Mouse (Mus musculus) forebrain, embryonic 15.5 days (tissue): Measurements from ENCODE around the gene Cercam. TPM values are rescaled to one million over a fixed set of nuclear protein-coding genes. Genes with fewer than 3 reads are reported as not detected.
"Not testable (repeated sequence)": the region's sequence is repeated elsewhere in the genome, so short reads cannot be mapped to it uniquely, and the experiment has no call there.

Experiments used
- ATAC-seq: fragments of 200-750 bp; cut with Nextera tagmentation; replicated peaks from 2 replicates; pipeline ENCODE4 v1.8.0; 2017; ENCODE audit warnings: mild to moderate bottlenecking, moderate TSS enrichment, moderate library complexity
- H3K27ac ChIP-seq: fragments of 300-500 bp; sonication (generic); replicated peaks from 2 replicates; pipeline ENCODE4 v1.5.1; 2015; ENCODE audit warnings: mild to moderate bottlenecking, inconsistent platforms
- H3K27me3 ChIP-seq: fragments of 300-500 bp; sonication (generic); 2 replicates; pipeline ENCODE4 v1.6.1; 2015; ENCODE audit warnings: inconsistent platforms
- H3K36me3 ChIP-seq: fragments of 300-500 bp; sonication (generic); 2 replicates; pipeline ENCODE4 v1.6.1; 2015; ENCODE audit warnings: mild to moderate bottlenecking, inconsistent platforms
- H3K4me1 ChIP-seq: fragments of 300-500 bp; sonication (generic); 2 replicates; pipeline ENCODE4 v1.6.1; 2015; ENCODE audit warnings: inconsistent platforms
- H3K4me2 ChIP-seq: fragments of 300-500 bp; sonication (generic); replicated peaks from 2 replicates; pipeline ENCODE4 v1.6.1; 2015; ENCODE audit warnings: mild to moderate bottlenecking, inconsistent platforms
- H3K4me3 ChIP-seq: fragments of 300-500 bp; sonication (generic); 2 replicates; pipeline ENCODE4 v1.5.1; 2015; ENCODE audit warnings: mild to moderate bottlenecking, inconsistent platforms
- H3K9ac ChIP-seq: fragments of 300-500 bp; sonication (generic); replicated peaks from 2 replicates; pipeline ENCODE4 v1.6.1; 2015; ENCODE audit warnings: mild to moderate bottlenecking, inconsistent platforms
- H3K9me3 ChIP-seq: fragments of 300-500 bp; sonication (generic); 2 replicates; pipeline ENCODE4 v1.6.1; 2016; ENCODE audit warnings: inconsistent platforms
- WGBS: fragments of 180-500 bp; shearing (Covaris S2); methylation state at CpG from one replicate; pipeline ENCODE4 v1.1.7; 2015; ENCODE audit warnings: mixed read lengths; 5-methylcytosine and 5-hydroxymethylcytosine counted together
- polyA plus RNA-seq: library from polyadenylated mRNA; unstranded; fragments of >200 nt; fragmentation: Nextera tagmentation; extraction: Ambion mirVana; gene quantifications from 2 replicates; pipeline ENCODE4 v1.2.1, GENCODE M21; 2015

Cercam gene
- polyA plus RNA-seq, 1 experiment from 2014 or later: 7.2 TPM

- H3K27me3 ChIP-seq, H3K4me3 ChIP-seq, H3K36me3 ChIP-seq, H3K9me3 ChIP-seq, H3K9ac ChIP-seq, H3K27ac ChIP-seq, ATAC-seq, H3K4me2 ChIP-seq: not testable (repeated sequence)
- 88% methylated on average over 9 of the region's 9 CpGs for whole genome bisulfite sequencing
- peaks cover 18% of the 10 kb centered on the region for H3K4me1 ChIP-seq
These were observed 17.8 kb downstream of the Cercam start for GRCm38 (mm10) chr2:29886659-29887292.

- WGBS: 1% methylated on average over 69 of the region's 70 CpGs
These were observed 20.3 kb downstream of the Cercam start, which contains the start of gene Odf2 for GRCm38 (mm10) chr2:29889066-29889944. TSS of gene Odf2 (plus strand) at chr2:29889221.

GRCm38 (mm10) chr2:29889991-29890833 is 21.2 kb downstream of the Cercam start:
- H3K4me3 ChIP-seq: peak overlapping the region; percentile 83
- under 1% methylated on average over 59 of the region's 61 CpGs for WGBS
- H3K4me1 ChIP-seq: peaks cover 18% of the 10 kb centered on the region
- no peaks in the 10 kb centered on the region for H3K9me3 ChIP-seq
- ATAC-seq: peak; percentile 87
- H3K27me3 ChIP-seq: no peaks in the 10 kb centered on the region
- H3K36me3 ChIP-seq: peaks cover 23% of the 10 kb centered on the region
- peak overlapping the region; percentile 94 for H3K9ac ChIP-seq
- peak overlapping the region; percentile 86 for H3K27ac ChIP-seq
- H3K4me2 ChIP-seq: peak overlapping the region; percentile 91

More at GRCm38 (mm10) chr2:29889066-29889944, 20.3 kb downstream of the Cercam start, which contains the start of gene Odf2:
- Histone ChIP-seq H3K4me2 (peak within 1 kb of the TSS; percentile 91), H3K36me3 (peaks cover 15% of the 10 kb centered on the region), H3K9ac (peak within 1 kb of the TSS; percentile 94), H3K4me1 (peaks cover 18% of the 10 kb centered on the region), H3K4me3 (peak within 1 kb of the TSS; percentile 83), H3K9me3 (no peaks in the 10 kb centered on the region), H3K27ac (peak within 1 kb of the TSS; percentile 86), H3K27me3 (no peaks in the 10 kb centered on the region)
- peak; percentile 88 for ATAC-seq

GRCm38 (mm10) chr2:29891773-29892172 is 22.8 kb downstream of the Cercam start:
- Histone ChIP-seq H3K9me3 (no peaks in the 10 kb centered on the region), H3K36me3 (peaks cover 36% of the 10 kb centered on the region), H3K4me3 (no peak overlapping the region), H3K4me1 (peaks cover 18% of the 10 kb centered on the region), H3K9ac (no peak overlapping the region), H3K4me2 (no peak overlapping the region), H3K27me3 (no peaks in the 10 kb centered on the region), H3K27ac (no peak overlapping the region)
- ATAC-seq: no peak
- 92% methylated on average over 6 of the region's 6 CpGs for WGBS

- no peak overlapping the region for H3K27ac ChIP-seq
- no peaks in the 10 kb centered on the region for H3K9me3 ChIP-seq
These were observed 27.1 kb downstream of the Cercam start for GRCm38 (mm10) chr2:29896071-29896470.

GRCm38 (mm10) chr2:29897366-29897765 is 28.4 kb downstream of the Cercam start:
- no peaks in the 10 kb centered on the region for H3K9me3 ChIP-seq
- WGBS: 73% methylated on average over 2 of the region's 2 CpGs
- no peak for ATAC-seq
- peak overlapping the region; percentile 45; the same call in 1 of the 2 replicates for H3K27ac ChIP-seq
- H3K4me2 ChIP-seq: no peak overlapping the region
- H3K4me1 ChIP-seq: no peaks in the 10 kb centered on the region
- no peak overlapping the region for H3K4me3 ChIP-seq
- H3K9ac ChIP-seq: no peak overlapping the region
- H3K36me3 ChIP-seq: peaks cover 90% of the 10 kb centered on the region
- H3K27me3 ChIP-seq: no peaks in the 10 kb centered on the region

More at GRCm38 (mm10) chr2:29896071-29896470, 27.1 kb downstream of the Cercam start:
- Histone ChIP-seq H3K27me3 (no peaks in the 10 kb centered on the region), H3K9ac (no peak overlapping the region), H3K4me1 (peaks cover 4% of the 10 kb centered on the region), H3K4me3 (no peak overlapping the region), H3K36me3 (peaks cover 77% of the 10 kb centered on the region), H3K4me2 (no peak overlapping the region)
- WGBS: 89% methylated on average over 1 of the region's 1 CpGs
- ATAC-seq: no peak

- no peak for ATAC-seq
These were observed 29.1 kb downstream of the Cercam start for GRCm38 (mm10) chr2:29898081-29898480.

GRCm38 (mm10) chr2:29902194-29902593 is 33.2 kb downstream of the Cercam start:
- H3K27me3 ChIP-seq: no peaks in the 10 kb centered on the region
- peaks cover 94% of the 10 kb centered on the region for H3K36me3 ChIP-seq
- no peaks in the 10 kb centered on the region for H3K9me3 ChIP-seq
- H3K4me1 ChIP-seq: no peaks in the 10 kb centered on the region
- no peak overlapping the region for H3K9ac ChIP-seq
- no peak overlapping the region for H3K4me2 ChIP-seq
- WGBS: 87% methylated on average over 10 of the region's 10 CpGs
- H3K4me3 ChIP-seq: no peak overlapping the region
- H3K27ac ChIP-seq: no peak overlapping the region
- no peak for ATAC-seq

More at GRCm38 (mm10) chr2:29898081-29898480, 29.1 kb downstream of the Cercam start:
- Histone ChIP-seq H3K27me3 (no peaks in the 10 kb centered on the region), H3K9me3 (no peaks in the 10 kb centered on the region), H3K9ac (no peak overlapping the region), H3K4me3 (no peak overlapping the region), H3K4me2 (no peak overlapping the region), H3K4me1 (no peaks in the 10 kb centered on the region), H3K27ac (no peak overlapping the region; the same call in 1 of the 2 replicates), H3K36me3 (peaks cover 93% of the 10 kb centered on the region)
- WGBS: 88% methylated on average over 1 of the region's 1 CpGs

GRCm38 (mm10) chr2:29908171-29908570 is 39.2 kb downstream of the Cercam start:
- H3K9me3 ChIP-seq, ATAC-seq, H3K4me3 ChIP-seq: not testable (repeated sequence)

GRCm38 (mm10) chr2:29910042-29910441 is 41.1 kb downstream of the Cercam start:
- peaks cover 70% of the 10 kb centered on the region for H3K36me3 ChIP-seq
- no peak for ATAC-seq
- H3K27me3 ChIP-seq: no peaks in the 10 kb centered on the region
- no peak overlapping the region for H3K27ac ChIP-seq
- 83% methylated on average over 2 of the region's 2 CpGs for WGBS
- no peaks in the 10 kb centered on the region for H3K9me3 ChIP-seq
- H3K9ac ChIP-seq: no peak overlapping the region
- no peaks in the 10 kb centered on the region for H3K4me1 ChIP-seq
- no peak overlapping the region for H3K4me2 ChIP-seq
- no peak overlapping the region for H3K4me3 ChIP-seq

More at GRCm38 (mm10) chr2:29908171-29908570, 39.2 kb downstream of the Cercam start:
- H3K4me1 ChIP-seq, H3K27me3 ChIP-seq, H3K27ac ChIP-seq, H3K4me2 ChIP-seq, H3K9ac ChIP-seq: not testable (repeated sequence)
- H3K36me3 ChIP-seq: peaks cover 72% of the 10 kb centered on the region
- WGBS: 87% methylated on average over 2 of the region's 2 CpGs

GRCm38 (mm10) chr2:29917621-29918020 is 48.7 kb downstream of the Cercam start:
- no peak for ATAC-seq
- Histone ChIP-seq H3K27ac (no peak overlapping the region), H3K4me1 (no peaks in the 10 kb centered on the region), H3K36me3 (peaks cover 78% of the 10 kb centered on the region), H3K4me2 (no peak overlapping the region), H3K27me3 (no peaks in the 10 kb centered on the region), H3K9me3 (no peaks in the 10 kb centered on the region), H3K9ac (no peak overlapping the region), H3K4me3 (no peak overlapping the region)
- 93% methylated on average over 11 of the region's 11 CpGs for WGBS
